Mouse (Mus musculus) heart, embryonic 12.5 days (tissue): ENCODE data around the gene Hmgcs2. TPM values are rescaled to one million over a fixed set of nuclear protein-coding genes. Genes with fewer than 3 reads are reported as not detected.

Source experiments
- ATAC-seq: fragments of 200-750 bp; cut with Nextera tagmentation; 2 replicates; pipeline ENCODE4 v1.8.0; 2017; ENCODE audit warnings: moderate TSS enrichment, moderate library complexity; ENCODE audit not compliant: insufficient number of reproducible peaks, low FRiP score
- H3K27ac ChIP-seq: fragments of 300-500 bp; sonication (generic); 2 replicates; pipeline ENCODE4 v1.5.1; 2016; ENCODE audit warnings: mild to moderate bottlenecking, moderate library complexity; ENCODE audit not compliant: poor library complexity, severe bottlenecking
- H3K27me3 ChIP-seq: fragments of 300-500 bp; sonication (generic); replicated peaks from 2 replicates; pipeline ENCODE4 v1.6.1; 2016; ENCODE audit warnings: mild to moderate bottlenecking, moderate library complexity
- H3K36me3 ChIP-seq: fragments of 300-500 bp; sonication (generic); 2 replicates; pipeline ENCODE4 v1.6.1; 2016; ENCODE audit warnings: mild to moderate bottlenecking, moderate library complexity
- H3K4me1 ChIP-seq: fragments of 300-500 bp; sonication (generic); replicated peaks from 2 replicates; pipeline ENCODE4 v1.6.1; 2016; ENCODE audit warnings: mild to moderate bottlenecking
- H3K4me2 ChIP-seq: fragments of 300-500 bp; sonication (generic); 2 replicates; pipeline ENCODE4 v1.6.1; 2016; ENCODE audit warnings: mild to moderate bottlenecking, moderate library complexity
- H3K4me3 ChIP-seq: fragments of 300-500 bp; sonication (generic); 2 replicates; pipeline ENCODE4 v1.5.1; 2016; ENCODE audit warnings: mild to moderate bottlenecking
- H3K9ac ChIP-seq: fragments of 300-500 bp; sonication (generic); 2 replicates; pipeline ENCODE4 v1.6.1; 2016; ENCODE audit warnings: mild to moderate bottlenecking, moderate library complexity
- H3K9me3 ChIP-seq: fragments of 300-500 bp; sonication (generic); replicated peaks from 2 replicates; pipeline ENCODE4 v1.6.1; 2016; ENCODE audit warnings: mild to moderate bottlenecking, moderate library complexity
- WGBS: fragments of 180-500 bp; shearing (Covaris S2); methylation state at CpG from one replicate; pipeline ENCODE4 v1.1.7; 2016; 5-methylcytosine and 5-hydroxymethylcytosine counted together
- polyA plus RNA-seq: library from polyadenylated mRNA; unstranded; fragments of >200 nt; fragmentation: Nextera tagmentation; extraction: Ambion mirVana; gene quantifications from 2 replicates; pipeline ENCODE4 v1.2.1, GENCODE M21; 2016

The Hmgcs2 gene
- polyA plus RNA-seq, 1 experiment from 2014 or later, result 10.7 TPM

GRCm38 (mm10) chr3:98254059-98254458, 26.2 kb upstream of the Hmgcs2 start:
- no peaks in the 10 kb centered on the region for H3K27me3 ChIP-seq
- no peak overlapping the region for H3K4me2 ChIP-seq
- no peak overlapping the region for H3K27ac ChIP-seq
- no peaks in the 10 kb centered on the region for H3K36me3 ChIP-seq
- no peak overlapping the region for H3K9ac ChIP-seq
- H3K9me3 ChIP-seq, result peaks cover 6% of the 10 kb centered on the region
- no peaks in the 10 kb centered on the region for H3K4me1 ChIP-seq
- WGBS, result 100% methylated on average over 2 of the region's 3 CpGs
- no peak for ATAC-seq
- no peak overlapping the region for H3K4me3 ChIP-seq

GRCm38 (mm10) chr3:98254656-98255583, 25.3 kb upstream of the Hmgcs2 start:
- no peak overlapping the region for H3K27ac ChIP-seq
- WGBS, result 83% methylated on average over 8 of the region's 8 CpGs
- H3K36me3 ChIP-seq, result no peaks in the 10 kb centered on the region
- H3K4me1 ChIP-seq, result no peaks in the 10 kb centered on the region
- no peak overlapping the region for H3K4me2 ChIP-seq
- no peak overlapping the region for H3K4me3 ChIP-seq
- ATAC-seq, result no peak
- H3K27me3 ChIP-seq, result no peaks in the 10 kb centered on the region
- H3K9ac ChIP-seq, result no peak overlapping the region
- H3K9me3 ChIP-seq, result peaks cover 6% of the 10 kb centered on the region

- no peaks in the 10 kb centered on the region for H3K36me3 ChIP-seq
- no peaks in the 10 kb centered on the region for H3K4me1 ChIP-seq
- no peak overlapping the region for H3K9ac ChIP-seq
- H3K4me3 ChIP-seq, result no peak overlapping the region
- no peak overlapping the region for H3K4me2 ChIP-seq
- ATAC-seq, result no peak
- WGBS, result 82% methylated on average over 4 of the region's 4 CpGs
- H3K27ac ChIP-seq, result no peak overlapping the region
- H3K27me3 ChIP-seq, result no peaks in the 10 kb centered on the region
- no peaks in the 10 kb centered on the region for H3K9me3 ChIP-seq
Measured at GRCm38 (mm10) chr3:98258723-98259122, 21.5 kb upstream of the Hmgcs2 start.

- Histone ChIP-seq H3K9me3 (no peaks in the 10 kb centered on the region), H3K27me3 (no peaks in the 10 kb centered on the region), H3K27ac (no peak overlapping the region), H3K4me3 (no peak overlapping the region), H3K4me2 (no peak overlapping the region), H3K4me1 (no peaks in the 10 kb centered on the region), H3K36me3 (no peaks in the 10 kb centered on the region), H3K9ac (no peak overlapping the region)
- WGBS, result 82% methylated on average over 5 of the region's 5 CpGs
- no peak for ATAC-seq
Measured at GRCm38 (mm10) chr3:98259271-98259751, 20.9 kb upstream of the Hmgcs2 start.

GRCm38 (mm10) chr3:98260534-98260933, 19.7 kb upstream of the Hmgcs2 start:
- WGBS, result 75% methylated on average over 3 of the region's 3 CpGs
- no peak overlapping the region for H3K4me2 ChIP-seq
- H3K36me3 ChIP-seq, result no peaks in the 10 kb centered on the region
- H3K27me3 ChIP-seq, result no peaks in the 10 kb centered on the region
- H3K27ac ChIP-seq, result no peak overlapping the region
- H3K4me1 ChIP-seq, result no peaks in the 10 kb centered on the region
- H3K4me3 ChIP-seq, result no peak overlapping the region
- H3K9ac ChIP-seq, result no peak overlapping the region
- H3K9me3 ChIP-seq, result no peaks in the 10 kb centered on the region
- no peak for ATAC-seq

GRCm38 (mm10) chr3:98261415-98261814, 18.8 kb upstream of the Hmgcs2 start:
- 75% methylated on average over 4 of the region's 4 CpGs for WGBS
- no peaks in the 10 kb centered on the region for H3K36me3 ChIP-seq

GRCm38 (mm10) chr3:98262133-98262532, 18.1 kb upstream of the Hmgcs2 start:
- ATAC-seq, result no peak
- H3K4me1 ChIP-seq, result peaks cover 10% of the 10 kb centered on the region
- WGBS, result 83% methylated on average over 2 of the region's 2 CpGs

More at GRCm38 (mm10) chr3:98261415-98261814, 18.8 kb upstream of the Hmgcs2 start:
- Histone ChIP-seq H3K27me3 (no peaks in the 10 kb centered on the region), H3K4me3 (no peak overlapping the region), H3K4me1 (peaks cover 5% of the 10 kb centered on the region), H3K4me2 (no peak overlapping the region), H3K27ac (no peak overlapping the region), H3K9ac (no peak overlapping the region), H3K9me3 (no peaks in the 10 kb centered on the region)
- no peak for ATAC-seq

GRCm38 (mm10) chr3:98267249-98267651, 13.0 kb upstream of the Hmgcs2 start:
- ATAC-seq, result no peak
- H3K4me3 ChIP-seq, result no peak overlapping the region
- H3K9ac ChIP-seq, result no peak overlapping the region
- 16% methylated on average over 6 of the region's 6 CpGs for WGBS
- H3K4me2 ChIP-seq, result peak overlapping the region; percentile 8; the same call in 1 of the 2 replicates
- no peak overlapping the region; the same call in 1 of the 2 replicates for H3K27ac ChIP-seq
- no peaks in the 10 kb centered on the region for H3K27me3 ChIP-seq
- H3K36me3 ChIP-seq, result no peaks in the 10 kb centered on the region
- H3K4me1 ChIP-seq, result peaks cover 17% of the 10 kb centered on the region
- no peaks in the 10 kb centered on the region for H3K9me3 ChIP-seq

More at GRCm38 (mm10) chr3:98262133-98262532, 18.1 kb upstream of the Hmgcs2 start:
- Histone ChIP-seq H3K27me3 (no peaks in the 10 kb centered on the region), H3K4me3 (no peak overlapping the region), H3K4me2 (no peak overlapping the region), H3K9me3 (no peaks in the 10 kb centered on the region), H3K36me3 (no peaks in the 10 kb centered on the region), H3K9ac (no peak overlapping the region), H3K27ac (no peak overlapping the region)

- H3K27me3 ChIP-seq, result 0 out of 2 replicates have a peak, but pooled peaks cover 3% of the 10 kb centered on the region
- WGBS, result 53% methylated on average over 11 of the region's 11 CpGs
- peaks cover 13% of the 10 kb centered on the region; the same call in 1 of the 2 replicates for H3K4me1 ChIP-seq
- H3K4me2 ChIP-seq, result no peak overlapping the region
- H3K4me3 ChIP-seq, result no peak overlapping the region
- H3K27ac ChIP-seq, result no peak overlapping the region
- no peak for ATAC-seq
- H3K9ac ChIP-seq, result no peak overlapping the region
- no peaks in the 10 kb centered on the region for H3K9me3 ChIP-seq
- H3K36me3 ChIP-seq, result no peaks in the 10 kb centered on the region
Measured at GRCm38 (mm10) chr3:98273623-98274398, 6.4 kb upstream of the Hmgcs2 start.

GRCm38 (mm10) chr3:98279682-98280081, 553 bp upstream of the Hmgcs2 start:
- ATAC-seq, result no peak
- Histone ChIP-seq H3K27me3 (0 out of 2 replicates have a peak, but pooled peaks cover 10% of the 10 kb centered on the region), H3K4me2 (no peak overlapping the region; the same call in 1 of the 2 replicates), H3K4me1 (peaks cover 22% of the 10 kb centered on the region), H3K27ac (peak overlapping the region; percentile 29; the same call in 1 of the 2 replicates), H3K36me3 (no peaks in the 10 kb centered on the region), H3K4me3 (no peak overlapping the region), H3K9ac (no peak overlapping the region), H3K9me3 (no peaks in the 10 kb centered on the region)
- WGBS, result 22% methylated on average over 4 of the region's 4 CpGs
